Mouse (Mus musculus) ES-E14 (cell line): ENCODE measurements around the gene Cpt1c. TPM values are rescaled to one million over a fixed set of nuclear protein-coding genes. Genes with fewer than 3 reads are reported as not detected.
A peak's percentile ranks its signal among the peaks of the same experiment; 100 is the strongest.

ENCODE experiments used
- DNase-seq: peaks from one replicate; pipeline ENCODE4 v3.0.0-alpha.2; 2013; ENCODE audit warnings: low read depth, low spot score
- H3K27ac ChIP-seq: 2 replicates; pipeline ENCODE4 v1.5.1; 2012; ENCODE audit warnings: low read depth, mild to moderate bottlenecking, low read length, moderate library complexity, mixed read lengths; ENCODE audit not compliant: poor library complexity, insufficient read depth, severe bottlenecking
- H3K36me3 ChIP-seq: 2 replicates; pipeline ENCODE4 v1.6.1; 2012; ENCODE audit warnings: mild to moderate bottlenecking, low read length, moderate library complexity, mixed read lengths; ENCODE audit not compliant: control insufficient read depth, poor library complexity, insufficient read depth, severe bottlenecking
- H3K4me1 ChIP-seq, 2 experiments: fragments of 150-350 bp in 1 of 2; sonication (generic) in 1 of 2; 2 replicates each; pipeline ENCODE4 v1.6.1; 2012; ENCODE audit warnings: low read length in 2 of 2, mild to moderate bottlenecking in 1 of 2, mixed read lengths in 1 of 2; ENCODE audit not compliant: control insufficient read depth in 2 of 2, insufficient read depth in 2 of 2, poor library complexity in 1 of 2
- H3K4me3 ChIP-seq, 2 experiments: fragments of 150-350 bp in 1 of 2; sonication (generic) in 1 of 2; 2 replicates each; pipeline ENCODE4 v1.5.1; 2012; ENCODE audit warnings: low read length in 2 of 2, low read depth in 1 of 2, mild to moderate bottlenecking in 1 of 2, mixed read lengths in 1 of 2; ENCODE audit not compliant: insufficient read depth in 1 of 2, poor library complexity in 1 of 2, severe bottlenecking in 1 of 2
- H3K9ac ChIP-seq: 2 replicates; pipeline ENCODE4 v1.6.1; 2012; ENCODE audit warnings: low read depth, mild to moderate bottlenecking, low read length, mixed read lengths; ENCODE audit not compliant: poor library complexity, insufficient read depth, severe bottlenecking
- H3K9me3 ChIP-seq: fragments of 150-350 bp; sonication (generic); 2 replicates; pipeline ENCODE4 v1.6.1; 2012; ENCODE audit warnings: low read depth, mild to moderate bottlenecking, low read length; ENCODE audit not compliant: control insufficient read depth, insufficient read depth
- CHD2 ChIP-seq: IDR thresholded peaks from 2 replicates; pipeline ENCODE4 v1.6.1; 2014; ENCODE audit warnings: mild to moderate bottlenecking, low read depth, low read length, inconsistent platforms
- HCFC1 ChIP-seq: IDR thresholded peaks from 2 replicates; pipeline ENCODE4 v1.6.1; 2012; ENCODE audit warnings: low read length, inconsistent platforms, borderline replicate concordance; ENCODE audit not compliant: insufficient read depth
- MAFK ChIP-seq: IDR thresholded peaks from 2 replicates; pipeline ENCODE4 v1.6.1; 2014; ENCODE audit warnings: mild to moderate bottlenecking, low read depth, low read length, inconsistent platforms; ENCODE audit not compliant: insufficient read depth
- ZC3H11A ChIP-seq: IDR thresholded peaks from 2 replicates; pipeline ENCODE4 v1.6.1; 2012; ENCODE audit warnings: low read depth, mild to moderate bottlenecking, inconsistent platforms, low read length, borderline replicate concordance
- ZNF384 ChIP-seq: IDR thresholded peaks from 2 replicates; pipeline ENCODE4 v1.6.1; 2012; ENCODE audit warnings: low read depth, low read length, inconsistent platforms
- in situ Hi-C, 2 experiments: fragments of 600-800 bp; cut with MboI; formaldehyde crosslinking; loops; one replicate each; pipeline ENCODE4 v1.15.1; 2025; ENCODE audit warnings: low sequenced_read_pairs in 2 of 2, inconsistent platforms in 1 of 2; ENCODE audit not compliant: unreplicated experiment in 2 of 2
- total RNA-seq: library from RNA; depleted of rRNA; stranded (reverse); fragments of 300-350 nt; gene quantifications from 2 replicates; pipeline ENCODE4 v1.2.3, GENCODE M21; 2012

The Cpt1c gene
- total RNA-seq, 1 experiment, result 60.3 TPM

- H3K4me1 ChIP-seq, result peaks cover 0 to 12% of the 10 kb centered on the region in 2 experiments; a peak in 2 of 4 replicates
- H3K27ac ChIP-seq, result no peak overlapping the region
- TF ChIP-seq CHD2 (no peak), ZC3H11A (no peak), HCFC1 (no peak), ZNF384 (no peak), MAFK (no peak)
- in situ Hi-C loops, result no loop called here
- DNase-seq, result no peak
- peak overlapping the region; percentile 41 to 47; a peak in 3 of 4 replicates for H3K4me3 ChIP-seq
- peaks cover 72% of the 10 kb centered on the region for H3K36me3 ChIP-seq
- H3K9ac ChIP-seq, result peak overlapping the region; percentile 45
- H3K9me3 ChIP-seq, result no peaks in the 10 kb centered on the region
These were observed 33.2 kb upstream of the Cpt1c start for GRCm38 (mm10) chr7:45007846-45008245.

DNA sequence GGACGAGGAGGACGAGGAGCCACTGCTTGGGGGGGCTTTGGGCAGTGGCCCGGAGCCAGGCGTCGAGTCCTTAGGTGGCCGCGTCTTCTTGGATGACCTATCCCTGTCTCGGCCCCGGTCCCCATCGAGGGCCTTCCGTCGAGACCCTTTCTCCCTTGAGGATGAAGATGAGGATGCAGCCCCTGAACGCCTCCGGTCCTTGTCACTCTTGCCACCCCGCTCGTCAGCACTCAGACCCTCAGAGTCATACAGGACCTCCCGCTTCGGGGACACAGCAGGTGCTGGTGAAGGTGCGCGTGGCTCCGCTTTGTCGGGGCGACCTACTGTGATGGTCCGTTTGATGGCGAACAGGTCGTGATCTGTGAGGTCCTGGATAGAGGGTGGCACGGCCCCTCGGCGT, 32.5 kb upstream of the Cpt1c start:
- in situ Hi-C loops, result no loop called here
- Histone ChIP-seq H3K4me1 (peaks cover 0 to 12% of the 10 kb centered on the region in 2 experiments; a peak in 2 of 4 replicates), H3K27ac (no peak overlapping the region), H3K9ac (no peak overlapping the region), H3K9me3 (no peaks in the 10 kb centered on the region), H3K4me3 (peak overlapping the region in 1 of 2 experiments; percentile 47; a peak in 3 of 4 replicates), H3K36me3 (peaks cover 72% of the 10 kb centered on the region)
- no peak for DNase-seq
- TF ChIP-seq MAFK (no peak), ZNF384 (no peak), ZC3H11A (no peak), HCFC1 (no peak), CHD2 (no peak)

- no peak for DNase-seq
- H3K9ac ChIP-seq, result no peak overlapping the region
- H3K4me1 ChIP-seq, result peaks cover 0 to 12% of the 10 kb centered on the region in 2 experiments; a peak in 2 of 4 replicates
- peaks cover 72% of the 10 kb centered on the region for H3K36me3 ChIP-seq
- no peaks in the 10 kb centered on the region for H3K9me3 ChIP-seq
- in situ Hi-C loops, result no loop called here
- H3K4me3 ChIP-seq, result no peak overlapping the region
- TF ChIP-seq HCFC1, result no peak
- TF ChIP-seq ZC3H11A, result no peak
- TF ChIP-seq ZNF384, result no peak
- no peak for TF ChIP-seq MAFK
- no peak for TF ChIP-seq CHD2
- H3K27ac ChIP-seq, result no peak overlapping the region
These were observed 31.9 kb upstream of the Cpt1c start for GRCm38 (mm10) chr7:45006503-45006902.

GRCm38 (mm10) chr7:45005321-45005992, 30.8 kb upstream of the Cpt1c start:
- peaks cover 78% of the 10 kb centered on the region for H3K36me3 ChIP-seq
- H3K27ac ChIP-seq, result no peak overlapping the region
- H3K4me1 ChIP-seq, result peaks cover 0 to 12% of the 10 kb centered on the region in 2 experiments; a peak in 2 of 4 replicates
- TF ChIP-seq MAFK, result no peak
- TF ChIP-seq HCFC1, result peak; percentile 76; the same call in 1 of the 2 replicates
- TF ChIP-seq CHD2, result no peak
- TF ChIP-seq ZNF384, result no peak
- no peak for TF ChIP-seq ZC3H11A
- H3K4me3 ChIP-seq, result no peak overlapping the region
- no peaks in the 10 kb centered on the region for H3K9me3 ChIP-seq
- DNase-seq, result no peak
- no peak overlapping the region for H3K9ac ChIP-seq
- in situ Hi-C loops, result no loop called here

DNA sequence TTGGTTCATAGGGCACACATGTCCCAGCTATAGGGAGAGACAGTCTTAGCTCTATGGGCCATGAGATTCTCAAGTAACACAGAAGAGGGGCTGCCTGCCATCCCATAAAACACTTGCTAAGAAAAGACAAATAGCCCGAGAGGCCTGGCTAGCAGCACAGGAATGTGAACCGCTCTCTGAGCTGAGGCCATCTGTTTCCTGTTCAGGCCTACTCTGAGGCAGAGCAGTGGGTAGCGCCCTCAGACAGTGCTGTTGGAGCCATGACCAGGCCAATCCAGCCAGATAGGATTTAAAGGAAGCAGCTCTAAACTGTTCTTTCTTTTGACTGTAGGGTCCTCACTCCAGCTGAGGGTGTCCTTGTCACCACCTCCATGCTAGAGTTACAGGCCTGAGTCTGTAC, 29.9 kb upstream of the Cpt1c start:
- DNase-seq, result no peak
- H3K36me3 ChIP-seq, result peaks cover 77% of the 10 kb centered on the region
- no peaks in the 10 kb centered on the region for H3K9me3 ChIP-seq
- H3K4me1 ChIP-seq, result peaks cover 0 to 14% of the 10 kb centered on the region in 2 experiments; a peak in 2 of 4 replicates
- H3K27ac ChIP-seq, result no peak overlapping the region
- TF ChIP-seq ZC3H11A, result no peak
- TF ChIP-seq ZNF384, result no peak
- no peak for TF ChIP-seq CHD2
- TF ChIP-seq MAFK, result no peak
- TF ChIP-seq HCFC1, result no peak
- H3K4me3 ChIP-seq, result no peak overlapping the region
- H3K9ac ChIP-seq, result no peak overlapping the region
- in situ Hi-C loops, result no loop called here
